Mouse (Mus musculus) neural tube, embryonic 15.5 days (tissue): ENCODE measurements at regions not wholly inside any gene's neighbourhood (a gene's known extent, or its start where the extent isn't known, plus 50 kb on each side); places are given as distances from the start of the nearest gene placed in this dataset.
A peak's percentile ranks its signal among the peaks of the same experiment; 100 is the strongest.
"Not testable (repeated sequence)": the region's sequence is repeated elsewhere in the genome, so short reads cannot be mapped to it uniquely, and the experiment has no call there.

ENCODE experiments used
- ATAC-seq: fragments of 200-750 bp; cut with Nextera tagmentation; 2 replicates; pipeline ENCODE4 v1.8.0; 2017; ENCODE audit warnings: mild to moderate bottlenecking, moderate TSS enrichment, moderate library complexity; ENCODE audit not compliant: low FRiP score
- H3K27ac ChIP-seq: fragments of 300-500 bp; sonication (generic); replicated peaks from 2 replicates; pipeline ENCODE4 v1.5.1; 2015; ENCODE audit warnings: mild to moderate bottlenecking, inconsistent platforms
- H3K27me3 ChIP-seq: fragments of 300-500 bp; sonication (generic); replicated peaks from 2 replicates; pipeline ENCODE4 v1.6.1; 2015; ENCODE audit warnings: inconsistent platforms
- H3K36me3 ChIP-seq: fragments of 300-500 bp; sonication (generic); 2 replicates; pipeline ENCODE4 v1.6.1; 2015; ENCODE audit warnings: inconsistent platforms
- H3K4me1 ChIP-seq: fragments of 300-500 bp; sonication (generic); 2 replicates; pipeline ENCODE4 v1.6.1; 2015; ENCODE audit warnings: inconsistent platforms
- H3K4me2 ChIP-seq: fragments of 300-500 bp; sonication (generic); 2 replicates; pipeline ENCODE4 v1.6.1; 2015; ENCODE audit warnings: inconsistent platforms, mild to moderate bottlenecking, moderate library complexity
- H3K4me3 ChIP-seq: fragments of 300-500 bp; sonication (generic); replicated peaks from 2 replicates; pipeline ENCODE4 v1.5.1; 2015; ENCODE audit warnings: mild to moderate bottlenecking, inconsistent platforms
- H3K9ac ChIP-seq: fragments of 300-500 bp; sonication (generic); replicated peaks from 2 replicates; pipeline ENCODE4 v1.6.1; 2015; ENCODE audit warnings: mild to moderate bottlenecking, inconsistent platforms
- H3K9me3 ChIP-seq: fragments of 300-500 bp; sonication (generic); replicated peaks from 2 replicates; pipeline ENCODE4 v1.6.1; 2016; ENCODE audit warnings: inconsistent platforms
- WGBS: fragments of 180-500 bp; shearing (Covaris S2); methylation state at CpG from one replicate; pipeline ENCODE4 v1.1.7; 2015; ENCODE audit warnings: mixed read lengths; 5-methylcytosine and 5-hydroxymethylcytosine counted together

GRCm38 (mm10) chr12:23026976-23027375 lies 753.1 kb downstream of the Gm10330 start:
- H3K4me3 ChIP-seq, H3K36me3 ChIP-seq, H3K27me3 ChIP-seq, H3K27ac ChIP-seq, ATAC-seq, H3K9ac ChIP-seq, H3K9me3 ChIP-seq, H3K4me1 ChIP-seq, H3K4me2 ChIP-seq: not testable (repeated sequence)
- WGBS: 83% methylated on average over 5 of the region's 6 CpGs

GRCm38 (mm10) chr12:23023556-23023955 lies 756.5 kb downstream of the Gm10330 start:
- H3K4me1 ChIP-seq, H3K4me3 ChIP-seq, H3K36me3 ChIP-seq, H3K27ac ChIP-seq, ATAC-seq, H3K9ac ChIP-seq, H3K4me2 ChIP-seq, H3K9me3 ChIP-seq, H3K27me3 ChIP-seq: not testable (repeated sequence)
- 88% methylated on average over 8 of the region's 8 CpGs for WGBS

GRCm38 (mm10) chr12:23010199-23010598 lies 769.9 kb downstream of the Gm10330 start:
- Histone ChIP-seq H3K4me3 (peak overlapping the region; percentile 43), H3K4me2 (peak overlapping the region; percentile 48), H3K27ac (0 out of 2 replicates have a peak overlapping the region, but pooled peaks have one; percentile 13), H3K9ac (peak overlapping the region; percentile 34; the same call in 1 of the 2 replicates)
- not testable (repeated sequence) for H3K4me1 ChIP-seq, H3K27me3 ChIP-seq, ATAC-seq, H3K36me3 ChIP-seq, H3K9me3 ChIP-seq
- under 1% methylated on average over 30 of the region's 37 CpGs for WGBS

- not testable (repeated sequence) for H3K9me3 ChIP-seq, H3K27ac ChIP-seq, ATAC-seq, H3K27me3 ChIP-seq, H3K36me3 ChIP-seq, H3K4me1 ChIP-seq
- H3K9ac ChIP-seq: peak overlapping the region; percentile 34; the same call in 1 of the 2 replicates
- H3K4me2 ChIP-seq: peak overlapping the region; percentile 48
- WGBS: 1% methylated on average over 25 of the region's 48 CpGs
- H3K4me3 ChIP-seq: peak overlapping the region; percentile 43
These were observed 770.4 kb downstream of the Gm10330 start for GRCm38 (mm10) chr12:23009662-23010061.
